Mouse (Mus musculus) bone marrow macrophage, adult 2 months (primary cell): Measurements from ENCODE around the gene Greb1. TPM values are rescaled to one million over a fixed set of nuclear protein-coding genes. Genes with fewer than 3 reads are reported as not detected.

Experiments
- H3K27ac ChIP-seq: 2 replicates; pipeline ENCODE4 v1.5.1; 2012; ENCODE audit warnings: low read depth, low read length; ENCODE audit not compliant: insufficient read depth
- H3K4me1 ChIP-seq: 2 replicates; pipeline ENCODE4 v1.6.1; 2012; ENCODE audit warnings: low read length; ENCODE audit not compliant: control insufficient read depth, insufficient read depth
- H3K4me3 ChIP-seq: 2 replicates; pipeline ENCODE4 v1.5.1; 2012; ENCODE audit warnings: mild to moderate bottlenecking, low read length, moderate library complexity; ENCODE audit not compliant: insufficient read depth
- CTCF ChIP-seq: IDR thresholded peaks from 2 replicates; pipeline ENCODE4 v1.5.1; 2012; ENCODE audit warnings: low read depth, mild to moderate bottlenecking, low read length, moderate library complexity
- POLR2A ChIP-seq: IDR thresholded peaks from 2 replicates; pipeline ENCODE4 v1.6.1; 2012; ENCODE audit warnings: mild to moderate bottlenecking, low read depth, low read length, borderline replicate concordance
- polyA plus RNA-seq: library from polyadenylated mRNA; stranded (reverse); fragments of >200 nt; gene quantifications from 2 replicates; pipeline ENCODE4 v1.2.4, GENCODE M21; 2012; ENCODE audit not compliant: missing spikeins, insufficient read depth, insufficient read length

Gene Greb1
- polyA plus RNA-seq, 1 experiment, result not detected

DNA sequence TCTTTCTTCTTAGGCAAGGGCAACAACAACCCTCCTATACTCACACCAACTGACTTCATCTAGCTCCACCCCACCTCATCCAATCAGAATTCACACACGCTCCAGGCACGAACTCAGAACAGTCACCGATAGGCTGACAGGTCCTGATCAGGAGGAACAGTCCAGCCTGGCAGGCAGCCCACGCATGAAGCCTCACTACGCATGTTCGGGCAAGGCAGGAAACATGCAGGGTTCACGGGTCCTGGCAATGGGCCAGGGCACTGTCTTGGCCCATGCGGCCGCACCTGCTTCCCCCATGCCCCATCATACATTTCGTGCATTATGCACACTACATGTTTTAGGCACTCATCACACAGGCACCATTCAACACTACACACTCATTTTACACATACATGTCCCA, 139.2 kb downstream of the Greb1 start:
- TF ChIP-seq CTCF, result no peak
- Histone ChIP-seq H3K4me1 (no peaks in the 10 kb centered on the region), H3K27ac (no peak overlapping the region), H3K4me3 (no peak overlapping the region)

DNA sequence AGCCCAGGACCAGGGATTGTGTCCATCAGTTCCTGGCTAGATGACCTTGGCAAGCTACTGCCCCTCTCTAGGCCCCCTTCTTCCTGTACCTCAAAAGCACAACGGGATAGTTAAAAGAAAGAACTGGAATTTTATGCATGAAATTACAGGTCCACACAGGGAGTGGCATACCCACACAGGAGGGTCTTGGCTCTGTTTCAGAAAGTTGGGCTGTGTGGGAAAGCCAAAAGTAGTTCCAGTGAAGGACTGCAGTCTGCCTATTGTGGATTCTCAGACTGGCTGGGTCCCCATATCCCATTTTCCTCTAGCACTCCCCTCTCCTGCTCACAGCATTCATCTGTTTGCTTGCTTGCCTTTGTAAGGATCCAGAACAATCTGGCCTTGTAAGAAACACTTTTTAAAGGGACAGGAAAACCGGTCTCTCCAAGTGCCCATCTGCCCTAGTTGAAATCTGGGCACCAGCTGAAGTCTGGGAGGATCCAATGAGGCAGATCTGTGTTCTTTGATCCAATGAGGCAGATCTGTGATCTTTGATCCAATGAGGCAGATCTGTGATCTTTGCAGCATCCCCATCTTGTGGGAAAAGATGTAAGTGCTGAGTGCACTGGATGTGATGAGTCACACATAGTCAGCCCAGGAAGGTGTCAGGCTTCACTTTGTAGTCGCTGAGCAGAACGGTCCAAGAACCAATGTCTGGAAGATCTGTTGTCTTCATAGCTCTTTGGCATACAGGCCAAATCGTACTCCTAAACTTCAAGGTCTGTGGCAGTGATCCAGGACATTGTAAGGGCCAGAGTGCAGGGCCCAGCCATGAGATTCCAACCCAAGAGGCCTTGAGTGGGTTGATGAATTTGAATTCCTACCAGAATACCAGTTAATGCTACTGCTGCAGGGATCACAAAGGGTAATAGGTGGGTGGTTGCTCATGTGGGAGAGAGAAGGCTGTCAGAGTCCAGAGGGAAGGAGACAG, 143.5 kb downstream of the Greb1 start:
- no peak overlapping the region for H3K27ac ChIP-seq
- no peaks in the 10 kb centered on the region for H3K4me1 ChIP-seq
- no peak for TF ChIP-seq POLR2A
- TF ChIP-seq CTCF, result no peak
- H3K4me3 ChIP-seq, result no peak overlapping the region

DNA sequence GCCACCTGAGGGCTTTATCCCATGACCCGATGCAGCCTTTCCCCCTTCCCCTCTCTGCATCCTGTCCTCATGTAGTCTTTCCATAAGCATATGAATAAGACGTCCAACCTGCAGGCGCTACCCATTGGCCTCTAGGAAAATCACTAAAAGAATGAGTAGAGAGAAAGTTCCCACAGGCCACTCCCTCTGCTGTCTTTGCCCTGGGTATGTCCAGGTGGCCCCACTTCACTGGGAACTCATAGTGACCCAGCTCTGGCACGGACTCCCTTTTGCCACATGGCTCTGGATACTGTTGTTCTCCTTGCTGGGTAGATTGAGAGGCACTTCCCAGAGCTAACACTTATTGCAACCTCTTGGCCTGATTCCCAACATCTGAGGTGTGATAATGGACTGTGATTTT, 145.1 kb downstream of the Greb1 start:
- no peak overlapping the region for H3K4me3 ChIP-seq
- H3K4me1 ChIP-seq, result no peaks in the 10 kb centered on the region
- no peak overlapping the region for H3K27ac ChIP-seq
- no peak for TF ChIP-seq POLR2A

DNA sequence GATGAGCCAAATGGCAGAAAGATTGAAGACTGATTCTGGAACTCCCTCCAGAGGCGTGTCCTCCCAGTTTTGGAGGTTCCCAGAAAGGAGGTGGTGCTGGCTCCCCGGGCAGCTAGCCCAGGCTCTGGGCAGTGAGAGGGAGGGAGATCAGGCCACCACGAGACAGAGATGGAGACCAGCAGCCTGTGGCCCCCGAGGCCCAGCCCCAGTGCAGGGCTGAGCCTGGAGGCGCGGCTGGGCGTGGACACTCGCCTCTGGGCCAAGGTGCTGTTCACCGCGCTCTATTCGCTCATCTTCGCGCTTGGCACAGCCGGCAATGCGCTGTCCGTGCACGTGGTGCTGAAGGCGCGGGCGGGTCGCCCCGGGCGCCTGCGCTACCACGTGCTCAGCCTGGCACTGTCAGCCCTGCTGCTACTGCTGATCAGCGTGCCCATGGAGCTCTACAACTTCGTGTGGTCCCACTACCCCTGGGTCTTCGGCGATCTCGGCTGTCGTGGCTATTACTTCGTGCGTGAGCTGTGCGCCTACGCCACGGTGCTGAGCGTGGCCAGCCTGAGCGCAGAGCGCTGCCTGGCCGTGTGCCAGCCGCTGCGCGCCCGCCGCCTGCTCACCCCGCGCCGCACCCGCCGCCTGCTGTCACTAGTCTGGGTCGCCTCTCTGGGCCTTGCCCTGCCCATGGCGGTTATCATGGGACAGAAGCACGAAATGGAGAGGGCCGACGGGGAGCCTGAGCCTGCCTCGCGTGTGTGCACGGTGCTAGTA, 147.2 kb downstream of the Greb1 start, which contains the start of gene Ntsr2:
Ntsr2 (plus strand) TSS at position 51 of the 762 bp plus-strand sequence.
- TF ChIP-seq CTCF, result no peak
- TF ChIP-seq POLR2A, result no peak
- Histone ChIP-seq H3K27ac (no peak within 1 kb of the TSS), H3K4me1 (no peaks in the 10 kb centered on the region), H3K4me3 (no peak within 1 kb of the TSS)

DNA sequence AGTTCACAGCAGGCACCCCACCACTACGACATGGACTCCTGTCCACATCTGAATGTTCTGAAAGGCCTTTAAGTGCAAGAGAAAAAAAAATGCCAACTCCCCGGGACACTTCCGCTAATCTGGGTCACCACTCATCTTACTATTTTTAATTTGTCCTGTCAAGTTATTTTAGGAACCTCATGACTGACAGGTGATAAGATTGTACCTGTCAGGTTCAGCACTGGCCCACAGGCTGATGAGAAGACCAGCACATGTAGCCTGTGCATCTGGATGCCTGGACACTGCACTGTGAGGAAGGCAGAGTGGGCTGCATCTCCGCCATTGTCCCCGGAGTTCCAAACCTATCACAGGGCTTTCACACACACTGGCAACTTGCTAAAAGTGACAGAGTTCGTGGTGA, 150.9 kb downstream of the Greb1 start:
- Histone ChIP-seq H3K27ac (no peak overlapping the region), H3K4me3 (no peak overlapping the region)
- TF ChIP-seq POLR2A, result no peak

DNA sequence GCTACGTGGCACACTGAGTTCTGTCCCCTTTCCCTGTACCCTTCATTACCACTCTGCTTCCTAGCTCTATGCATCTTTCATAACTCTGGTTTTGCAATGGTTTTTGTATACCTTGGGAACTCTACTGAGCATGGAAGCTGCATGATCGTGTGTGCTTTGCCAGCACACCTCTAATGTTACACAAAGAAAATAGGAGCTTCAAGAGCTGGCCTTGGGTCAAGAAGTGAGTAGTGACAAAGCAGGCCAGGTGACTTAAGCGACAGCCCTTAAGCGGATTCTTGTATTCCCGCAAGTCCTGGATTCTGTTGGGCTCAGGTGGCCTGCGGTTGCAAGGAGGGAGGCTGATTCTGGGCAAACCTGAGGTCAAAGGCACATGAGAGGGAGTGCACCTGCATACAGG, 152.4 kb downstream of the Greb1 start:
- Histone ChIP-seq H3K4me3 (no peak overlapping the region), H3K4me1 (no peaks in the 10 kb centered on the region), H3K27ac (no peak overlapping the region)
- TF ChIP-seq CTCF (no peak), POLR2A (no peak)

More for the DNA sequence above, 150.9 kb downstream of the Greb1 start:
- H3K4me1 ChIP-seq, result no peaks in the 10 kb centered on the region

DNA sequence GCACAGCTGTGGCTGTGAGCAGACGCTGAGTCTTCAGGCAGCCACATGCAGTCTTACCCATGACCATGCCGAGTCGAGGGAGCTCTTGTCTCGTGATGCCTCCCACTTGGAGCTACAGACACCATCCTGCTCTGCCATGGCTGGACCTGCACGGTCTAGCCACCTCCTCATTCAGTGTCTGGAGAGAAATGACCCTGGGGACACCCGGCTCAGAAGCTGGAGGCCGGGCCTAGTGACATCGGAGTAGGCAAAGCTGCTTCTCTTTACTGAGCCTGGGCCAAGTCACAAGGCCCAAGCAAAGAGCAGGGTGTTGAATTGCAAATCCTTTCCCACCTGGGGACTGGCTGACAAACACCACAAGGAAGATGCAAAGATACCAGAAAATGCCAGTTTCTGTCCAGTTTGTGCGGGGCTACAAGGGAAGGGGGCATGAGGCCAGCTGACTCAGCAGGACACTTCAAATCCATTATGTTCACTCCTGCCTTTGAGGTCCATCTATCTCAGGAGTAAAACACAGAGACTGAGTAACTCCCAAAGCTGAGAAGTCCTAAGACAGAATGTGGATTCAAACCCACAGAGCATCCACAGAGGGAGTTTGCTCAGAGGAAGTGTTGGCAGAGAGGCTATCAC, 153.8 kb downstream of the Greb1 start:
- Histone ChIP-seq H3K27ac (no peak overlapping the region), H3K4me1 (no peaks in the 10 kb centered on the region), H3K4me3 (no peak overlapping the region)
- TF ChIP-seq CTCF, result no peak
- TF ChIP-seq POLR2A, result no peak

DNA sequence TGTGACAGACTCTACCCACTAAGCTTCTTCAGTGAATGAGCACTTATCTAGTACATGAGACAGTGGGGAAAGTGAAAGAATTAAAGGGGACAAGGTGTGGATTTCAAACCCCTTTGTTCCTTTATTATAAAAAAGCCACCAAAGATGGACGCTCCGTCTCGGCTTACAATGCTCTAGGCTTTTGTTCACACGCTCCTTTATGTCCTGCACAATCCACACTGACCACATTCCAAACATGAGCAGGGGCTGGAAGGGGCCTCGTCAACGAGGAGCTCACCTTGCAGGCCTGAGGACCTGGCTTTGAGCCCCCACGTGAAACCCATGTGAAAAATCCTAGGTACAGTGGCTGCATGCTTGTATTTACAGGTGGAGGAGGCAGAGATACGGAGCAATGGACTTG, 156.0 kb downstream of the Greb1 start:
- Histone ChIP-seq H3K4me3 (no peak overlapping the region), H3K4me1 (no peaks in the 10 kb centered on the region), H3K27ac (no peak overlapping the region)
- no peak for TF ChIP-seq CTCF
- no peak for TF ChIP-seq POLR2A

DNA sequence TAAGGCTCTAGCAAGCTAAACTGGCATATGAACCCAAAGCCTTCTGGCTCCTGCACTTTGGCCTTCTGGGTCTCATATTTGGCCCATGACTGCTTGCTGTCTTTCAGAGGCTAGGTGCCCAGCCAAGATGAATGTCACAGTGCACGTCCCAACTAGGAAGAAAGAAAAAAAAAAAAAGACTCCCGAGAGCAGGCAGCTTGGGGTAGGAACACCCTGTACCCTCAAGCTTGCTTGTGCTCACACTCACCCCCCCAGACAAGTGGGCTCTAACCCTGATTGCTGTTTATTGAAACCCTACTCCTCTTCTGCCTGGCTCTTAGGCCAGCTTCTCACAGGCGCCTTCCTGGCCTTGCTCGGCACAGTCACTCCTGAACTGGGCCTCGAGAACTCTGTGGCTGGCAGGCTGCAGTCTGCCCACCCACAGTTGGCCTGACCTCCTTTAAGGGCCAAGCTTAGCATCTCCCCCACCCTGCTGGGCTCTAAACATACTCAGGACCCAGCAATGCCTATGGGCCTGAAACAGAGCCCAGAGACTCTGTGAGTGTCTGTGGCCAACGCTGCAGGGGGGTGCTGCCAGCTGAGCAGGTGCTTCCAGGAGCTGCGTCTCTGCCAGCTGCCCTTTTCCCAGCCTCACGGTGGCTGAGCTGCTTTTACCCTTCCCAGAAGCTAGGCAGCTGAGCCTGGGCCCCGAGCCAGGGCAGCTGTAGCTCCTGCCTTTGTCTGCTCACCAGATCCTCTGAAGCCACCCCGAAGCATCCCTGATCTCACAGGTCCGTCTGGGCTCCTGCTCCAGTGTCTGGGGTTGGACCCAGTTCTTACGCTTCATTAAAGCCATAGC, 157.0 kb downstream of the Greb1 start:
- TF ChIP-seq CTCF (no peak), POLR2A (no peak)
- Histone ChIP-seq H3K4me3 (no peak overlapping the region), H3K27ac (no peak overlapping the region), H3K4me1 (no peaks in the 10 kb centered on the region)
